Mouse (Mus musculus) cerebellum, adult 2 months (tissue): Measurements from ENCODE around the gene Trpm6. TPM values are rescaled to one million over a fixed set of nuclear protein-coding genes. Genes with fewer than 3 reads are reported as not detected.
"Not testable (repeated sequence)": the region's sequence is repeated elsewhere in the genome, so short reads cannot be mapped to it uniquely, and the experiment has no call there.

Experiments
- DNase-seq, 2 experiments: peaks; one replicate each; pipeline ENCODE4 v3.0.0; 2021
- H3K27ac ChIP-seq: fragments of 200-500 bp; 2 replicates; pipeline ENCODE4 v1.5.1; 2012; ENCODE audit warnings: low read length, control low read depth, inconsistent platforms; ENCODE audit not compliant: insufficient read depth
- H3K27me3 ChIP-seq: fragments of 200-500 bp; 2 replicates; pipeline ENCODE4 v1.6.1; 2012; ENCODE audit warnings: inconsistent platforms, mild to moderate bottlenecking, low read length, moderate library complexity; ENCODE audit not compliant: control insufficient read depth, insufficient read depth
- H3K4me1 ChIP-seq: fragments of 200-500 bp; 2 replicates; pipeline ENCODE4 v1.6.1; 2011; ENCODE audit warnings: low read length; ENCODE audit not compliant: control insufficient read depth, insufficient read depth
- H3K4me3 ChIP-seq: fragments of 200-500 bp; replicated peaks from 2 replicates; pipeline ENCODE3; 2011; ENCODE audit warnings: mild to moderate bottlenecking, low read depth, low read length, control low read depth; ENCODE audit not compliant: insufficient read depth
- CTCF ChIP-seq: fragments of 200-500 bp; IDR thresholded peaks from 2 replicates; pipeline ENCODE4 v1.5.1; 2011; ENCODE audit warnings: low read depth, mild to moderate bottlenecking, control low read depth, low read length, moderate library complexity, borderline replicate concordance; ENCODE audit not compliant: insufficient read depth
- POLR2A ChIP-seq: fragments of 200-500 bp; IDR thresholded peaks from 2 replicates; pipeline ENCODE4 v1.6.1; 2011; ENCODE audit warnings: low read length, control low read depth, borderline replicate concordance; ENCODE audit not compliant: insufficient read depth
- WGBS: fragments of 180-500 bp; shearing (Covaris S2); methylation state at CpG from one replicate; pipeline ENCODE4 v1.1.7; 2018; 5-methylcytosine and 5-hydroxymethylcytosine counted together
- polyA plus RNA-seq: library from polyadenylated mRNA; depleted of rRNA; stranded (reverse); fragments of >200 nt; gene quantifications from 2 replicates; pipeline ENCODE4 v1.2.3, GENCODE M21; 2012; rRNA removed

Gene Trpm6
- polyA plus RNA-seq, result 0.30 and 0.34 TPM in 2 replicates

GRCm38 (mm10) chr19:18749598-18750339 lies at the start of gene Trpm6:
Gene Trpm6, plus strand, starts transcription at chr19:18749983.
- no peak for DNase-seq

GRCm38 (mm10) chr19:18708101-18708500 lies 41.7 kb upstream of the Trpm6 start:
- peak; percentile 34 to 66 for DNase-seq
- no peak overlapping the region for H3K27ac ChIP-seq
- no peaks in the 10 kb centered on the region for H3K27me3 ChIP-seq
- no peak for TF ChIP-seq POLR2A
- TF ChIP-seq CTCF, result no peak
- peaks cover 4% of the 10 kb centered on the region; the same call in 1 of the 2 replicates for H3K4me1 ChIP-seq
- no peak overlapping the region for H3K4me3 ChIP-seq

More at GRCm38 (mm10) chr19:18749598-18750339, at the start of gene Trpm6:
- Histone ChIP-seq H3K27ac (no peak within 1 kb of the TSS), H3K27me3 (no peaks in the 10 kb centered on the region), H3K4me1 (no peaks in the 10 kb centered on the region; the same call in 1 of the 2 replicates), H3K4me3 (no peak within 1 kb of the TSS)
- 8% methylated on average over 41 of the region's 41 CpGs for WGBS
- TF ChIP-seq POLR2A (no peak), CTCF (no peak)

- TF ChIP-seq POLR2A, result no peak
- no peak for TF ChIP-seq CTCF
- no peak for DNase-seq
- no peak overlapping the region for H3K27ac ChIP-seq
- H3K4me3 ChIP-seq, result no peak overlapping the region
- H3K4me1 ChIP-seq, result peaks cover 4% of the 10 kb centered on the region; the same call in 1 of the 2 replicates
- no peaks in the 10 kb centered on the region for H3K27me3 ChIP-seq
- WGBS, result 36% methylated on average over 6 of the region's 6 CpGs
Measured at GRCm38 (mm10) chr19:18710903-18711302, 38.9 kb upstream of the Trpm6 start.

GRCm38 (mm10) chr19:18711589-18711988 lies 38.2 kb upstream of the Trpm6 start:
- no peak overlapping the region for H3K4me3 ChIP-seq
- H3K27ac ChIP-seq, result no peak overlapping the region
- TF ChIP-seq POLR2A (no peak), CTCF (no peak)
- no peaks in the 10 kb centered on the region for H3K27me3 ChIP-seq
- DNase-seq, result no peak
- 80% methylated on average over 9 of the region's 9 CpGs for WGBS
- peaks cover 4% of the 10 kb centered on the region; the same call in 1 of the 2 replicates for H3K4me1 ChIP-seq

- whole genome bisulfite sequencing, result 61% methylated on average over 16 of the region's 16 CpGs
- H3K27ac ChIP-seq, result peak overlapping the region; percentile 99
- DNase-seq, result no peak
- TF ChIP-seq CTCF, result no peak
- no peak for TF ChIP-seq POLR2A
- H3K27me3 ChIP-seq, result no peaks in the 10 kb centered on the region
- H3K4me1 ChIP-seq, result peaks cover 4% of the 10 kb centered on the region; the same call in 1 of the 2 replicates
- peak overlapping the region; percentile 89 for H3K4me3 ChIP-seq
Measured at GRCm38 (mm10) chr19:18712153-18712865, 37.5 kb upstream of the Trpm6 start.

- Histone ChIP-seq H3K4me1 (no peaks in the 10 kb centered on the region; the same call in 1 of the 2 replicates), H3K4me3 (peak within 1 kb of the TSS; percentile 89), H3K27ac (peak within 1 kb of the TSS; percentile 99), H3K27me3 (no peaks in the 10 kb centered on the region)
- DNase-seq, result peak; percentile 97 to 98
- WGBS, result under 1% methylated on average over 49 of the region's 49 CpGs
- TF ChIP-seq CTCF (peak; percentile 56), POLR2A (no peak)
Measured at GRCm38 (mm10) chr19:18712866-18713300, 36.9 kb upstream of the Trpm6 start, which contains the start of gene D030056L22Rik. Gene D030056L22Rik, plus strand, starts transcription at chr19:18713193.

- not testable (repeated sequence) for H3K27ac ChIP-seq, H3K27me3 ChIP-seq, H3K4me1 ChIP-seq
- peak overlapping the region; percentile 89 for H3K4me3 ChIP-seq
- peak in 1 of 2 experiments; percentile 59 for DNase-seq
- whole genome bisulfite sequencing, result 0% methylated on average over 43 of the region's 46 CpGs
Measured at GRCm38 (mm10) chr19:18713357-18713756, 36.4 kb upstream of the Trpm6 start.

- H3K4me3 ChIP-seq, result no peak overlapping the region
- peak; percentile 63 to 64 for DNase-seq
- no peak overlapping the region for H3K27ac ChIP-seq
- H3K4me1 ChIP-seq, result no peaks in the 10 kb centered on the region
- no peaks in the 10 kb centered on the region for H3K27me3 ChIP-seq
- WGBS, result 38% methylated on average over 1 of the region's 1 CpGs
- TF ChIP-seq CTCF (peak; percentile 57), POLR2A (no peak)
Measured at GRCm38 (mm10) chr19:18716374-18716773, 33.4 kb upstream of the Trpm6 start.
